Mouse (Mus musculus) small intestine, adult 2 months (tissue): ENCODE measurements at regions not wholly inside any gene's neighbourhood (a gene's known extent, or its start where the extent isn't known, plus 50 kb on each side); places are given as distances from the start of the nearest gene placed in this dataset.

Source experiments
- CTCF ChIP-seq: fragments of 200-500 bp; IDR thresholded peaks from 2 replicates; pipeline ENCODE4 v1.5.1; 2012; ENCODE audit warnings: low read depth, mild to moderate bottlenecking, control low read depth, inconsistent platforms, low read length, moderate library complexity, mixed read lengths; ENCODE audit not compliant: insufficient replicate concordance, insufficient read length; ENCODE audit errors: extremely low read depth
- POLR2A ChIP-seq: fragments of 200-500 bp; IDR thresholded peaks from 2 replicates; pipeline ENCODE4 v1.6.1; 2012; ENCODE audit warnings: low read depth, mild to moderate bottlenecking, control low read depth, inconsistent platforms, low read length, moderate library complexity

DNA sequence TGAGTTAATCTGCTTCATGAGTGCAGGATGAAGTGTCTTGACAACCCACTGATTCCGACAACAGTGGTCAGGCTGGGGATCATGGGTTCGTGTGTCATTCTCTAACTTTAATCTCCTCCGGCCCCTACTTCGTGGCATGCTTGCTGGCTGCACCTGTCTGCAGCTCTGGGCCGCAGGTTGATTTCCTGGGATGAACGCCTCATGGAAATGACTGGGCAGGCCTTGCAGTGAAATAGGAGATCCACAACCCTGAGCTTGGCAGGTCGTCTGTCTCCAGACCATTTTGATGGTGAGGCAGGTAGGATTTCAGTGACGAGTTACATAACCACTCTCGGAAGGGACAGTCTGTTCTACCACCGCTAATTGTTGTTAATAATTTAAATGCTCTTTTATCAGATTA is 140.2 kb downstream of the Slc38a4 start:
- TF ChIP-seq CTCF = no peak
- no peak for TF ChIP-seq POLR2A
